Mouse (Mus musculus) heart, postnatal 14 days (tissue): ENCODE measurements around the gene Hivep3. TPM values are rescaled to one million over a fixed set of nuclear protein-coding genes. Genes with fewer than 3 reads are reported as not detected.

Source experiments
- DNase-seq, 2 experiments: peaks; one replicate each; pipeline ENCODE4 v3.0.0; 2021 to 2022
- intact Hi-C: fragments of 180-260 bp; cut with DNase I; formaldehyde crosslinking; loops from one replicate; pipeline ENCODE4 v1.15.1; 2025
- total RNA-seq, 2 experiments: library from RNA; stranded (reverse); gene quantifications; 2 replicates each; pipeline ENCODE4 v1.2.3; 2021

The Hivep3 gene
- total RNA-seq, 2 experiments from 2014 or later, result 5.7 to 6.3 TPM

GRCm38 (mm10) chr4:119990346-119990745 is 256.8 kb downstream of the Hivep3 start:
- no peak for DNase-seq
- intact Hi-C loops, result no loop called here

GRCm38 (mm10) chr4:119990841-119991240 is 257.3 kb downstream of the Hivep3 start:
- intact Hi-C loops, result no loop called here
- DNase-seq, result no peak

- intact Hi-C loops, result no loop called here
- DNase-seq, result no peak
These were observed 258.2 kb downstream of the Hivep3 start for GRCm38 (mm10) chr4:119991758-119992157.

- DNase-seq, result no peak
- intact Hi-C loops, result no loop called here
These were observed 262.8 kb downstream of the Hivep3 start for GRCm38 (mm10) chr4:119996377-119996776.

- DNase-seq, result no peak
- intact Hi-C loops, result no loop called here
These were observed 263.8 kb downstream of the Hivep3 start for GRCm38 (mm10) chr4:119997351-119997750.

GRCm38 (mm10) chr4:119998911-119999310 is 265.3 kb downstream of the Hivep3 start:
- intact Hi-C loops, result no loop called here
- no peak for DNase-seq

GRCm38 (mm10) chr4:120000881-120001280 is 267.3 kb downstream of the Hivep3 start:
- intact Hi-C loops, result no loop called here
- no peak for DNase-seq

- intact Hi-C loops, result no loop called here
- no peak for DNase-seq
These were observed 269.4 kb downstream of the Hivep3 start for GRCm38 (mm10) chr4:120003006-120003405.

GRCm38 (mm10) chr4:120006046-120006445 is 272.5 kb downstream of the Hivep3 start:
- DNase-seq, result no peak
- intact Hi-C loops, result no loop called here

- no peak for DNase-seq
- intact Hi-C loops, result no loop called here
These were observed 274.3 kb downstream of the Hivep3 start for GRCm38 (mm10) chr4:120007889-120008288.

GRCm38 (mm10) chr4:120009151-120009550 is 275.6 kb downstream of the Hivep3 start:
- intact Hi-C loops, result no loop called here
- peak; percentile 33 to 57 for DNase-seq

GRCm38 (mm10) chr4:120011788-120012187 is 278.2 kb downstream of the Hivep3 start:
- DNase-seq, result no peak
- intact Hi-C loops, result no loop called here

- DNase-seq, result no peak
- intact Hi-C loops, result no loop called here
These were observed 279.3 kb downstream of the Hivep3 start for GRCm38 (mm10) chr4:120012891-120013290.

GRCm38 (mm10) chr4:120018426-120018825 is 284.8 kb downstream of the Hivep3 start:
- intact Hi-C loops, result no loop called here
- no peak for DNase-seq

- intact Hi-C loops, result no loop called here
- no peak for DNase-seq
These were observed 288.8 kb downstream of the Hivep3 start for GRCm38 (mm10) chr4:120022392-120022791.

- intact Hi-C loops, result no loop called here
- DNase-seq, result no peak
These were observed 289.7 kb downstream of the Hivep3 start for GRCm38 (mm10) chr4:120023221-120023840.

- intact Hi-C loops, result no loop called here
- DNase-seq, result peak; percentile 30 to 53
These were observed 290.5 kb downstream of the Hivep3 start for GRCm38 (mm10) chr4:120024071-120024470.

- no peak for DNase-seq
- intact Hi-C loops, result no loop called here
These were observed 294.1 kb downstream of the Hivep3 start for GRCm38 (mm10) chr4:120027671-120028070.

- intact Hi-C loops, result no loop called here
- no peak for DNase-seq
These were observed 296.4 kb downstream of the Hivep3 start for GRCm38 (mm10) chr4:120029937-120030336.

- peak; percentile 60 to 75 for DNase-seq
- intact Hi-C loops, result no loop called here
These were observed 298.9 kb downstream of the Hivep3 start for GRCm38 (mm10) chr4:120032320-120032983.

GRCm38 (mm10) chr4:120032984-120033355 is 299.4 kb downstream of the Hivep3 start:
- no peak for DNase-seq
- intact Hi-C loops, result no loop called here

- no peak for DNase-seq
- intact Hi-C loops, result no loop called here
These were observed 302.7 kb downstream of the Hivep3 start for GRCm38 (mm10) chr4:120036294-120036693.
